ENCODE assay signal across 29 mouse cellular contexts in the genomic region with DNA sequence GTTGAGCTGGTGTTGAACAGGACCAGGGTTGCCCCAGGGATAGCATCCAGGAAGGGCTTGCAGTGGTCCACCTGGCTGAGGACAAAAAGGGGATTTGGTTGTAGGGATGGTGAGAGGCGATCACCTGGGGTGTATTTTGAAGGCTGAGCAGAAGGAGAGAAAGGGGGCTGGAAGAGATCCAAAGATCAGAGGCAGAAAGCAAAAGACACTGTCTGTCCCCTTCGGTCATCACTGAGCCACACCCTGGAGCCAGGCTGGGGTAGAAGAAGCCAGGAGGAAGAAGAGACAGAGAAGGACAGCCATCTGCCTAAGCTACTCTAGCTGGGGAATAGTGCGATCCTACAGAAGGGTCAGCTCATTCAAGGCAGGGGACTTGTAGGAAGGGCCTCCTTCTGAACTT. TPM values are rescaled to one million over a fixed set of nuclear protein-coding genes. Genes with fewer than 3 reads are reported as not detected.
DNase-seq lines count a peak whose midpoint lies in the region; ATAC-seq and TF ChIP-seq lines count a peak whose summit lies in the region.
"Had no signal": no experiment of that assay in that cellular context is flagged by ENCODE, and none has a peak within 500 bp of the region (broad histone marks: within the 10 kb centered on the region; RNA-seq: fewer than 3 reads in every experiment).

No protein-coding gene starts in this region.

- H3K4me2 ChIP-seq in forebrain, embryonic 11.5 days (ENCODE audit: low read depth, low read length, severe bottlenecking): no peak overlapping the region
- peak overlapping the region; percentile 58 for H3K4me2 ChIP-seq in liver, embryonic 11.5 days
- H3K4me2 ChIP-seq in hindbrain, embryonic 15.5 days: no peak overlapping the region
- H3K4me2 ChIP-seq in liver, embryonic 14.5 days (ENCODE audit: low read depth): peak overlapping the region; percentile 36
- H3K4me2 ChIP-seq: embryonic facial prominence, embryonic 15.5 days; stomach, embryonic 15.5 days had no signal

- no peak for ATAC-seq in forebrain, embryonic 11.5 days (replicated peaks; ENCODE audit: low FRiP score)
- ATAC-seq in liver, embryonic 11.5 days (replicated peaks; ENCODE audit: low FRiP score): peak; percentile 36
- ATAC-seq in hindbrain, embryonic 15.5 days (ENCODE audit: low FRiP score, low read depth): peak; percentile 32; the same call in 1 of the 2 replicates
- ATAC-seq in liver, embryonic 14.5 days (ENCODE audit: insufficient read depth): peak; percentile 47; the same call in 1 of the 2 replicates
- ATAC-seq: intestine, embryonic 16.5 days had no signal

- H3K4me3 ChIP-seq in forebrain, embryonic 10.5 days: no peak overlapping the region
- H3K4me3 ChIP-seq in forebrain, embryonic 11.5 days (ENCODE audit: low read depth, low read length): no peak overlapping the region
- H3K4me3 ChIP-seq in liver, embryonic 11.5 days (ENCODE audit: low read depth, low read length): 0 out of 2 replicates have a peak overlapping the region, but pooled peaks have one; percentile 20
- H3K4me3 ChIP-seq in hindbrain, embryonic 15.5 days: no peak overlapping the region
- H3K4me3 ChIP-seq in liver, embryonic 14.5 days (ENCODE audit: insufficient read depth in 1 of 2, low read depth in 2 of 2, low read length in 2 of 2): no peak overlapping the region
- H3K4me3 ChIP-seq in heart, adult 2 months: no peak overlapping the region
- H3K4me3 ChIP-seq: embryonic facial prominence, embryonic 15.5 days; midbrain, embryonic 10.5 days; stomach, embryonic 15.5 days had no signal

- no peaks in the 10 kb centered on the region for H3K36me3 ChIP-seq in forebrain, embryonic 10.5 days (replicated peaks)
- no peaks in the 10 kb centered on the region for H3K36me3 ChIP-seq in forebrain, embryonic 11.5 days (ENCODE audit: control insufficient read depth, insufficient read depth, low read length)
- no peaks in the 10 kb centered on the region for H3K36me3 ChIP-seq in liver, embryonic 11.5 days (ENCODE audit: control insufficient read depth, insufficient read depth, low read length)
- H3K36me3 ChIP-seq in hindbrain, embryonic 15.5 days: no peaks in the 10 kb centered on the region
- H3K36me3 ChIP-seq in liver, embryonic 14.5 days (replicated peaks; ENCODE audit: control insufficient read depth, insufficient read depth, low read depth): no peaks in the 10 kb centered on the region
- H3K36me3 ChIP-seq in heart, adult 2 months (ENCODE audit: control insufficient read depth, insufficient read depth, low read length): no peaks in the 10 kb centered on the region
- H3K36me3 ChIP-seq: embryonic facial prominence, embryonic 15.5 days; midbrain, embryonic 10.5 days; stomach, embryonic 15.5 days had no signal

- TF ChIP-seq POLR2A in heart, adult 2 months (IDR thresholded peaks at IDR 0.05; ENCODE audit: insufficient read depth, low read depth, low read length): no peak

- H3K79me2 ChIP-seq in heart, adult 2 months (replicated peaks; ENCODE audit: control insufficient read depth, insufficient read depth, low read length): no peaks in the 10 kb centered on the region

- TF ChIP-seq EP300 in liver, embryonic 14.5 days (IDR thresholded peaks at IDR 0.05; ENCODE audit: low read depth): no peak
- TF ChIP-seq EP300 in heart, adult 2 months (IDR thresholded peaks at IDR 0.05; ENCODE audit: insufficient read depth, low read depth, low read length): no peak

- H3K4me1 ChIP-seq in forebrain, embryonic 10.5 days: peaks cover 17% of the 10 kb centered on the region
- H3K4me1 ChIP-seq in forebrain, embryonic 11.5 days (replicated peaks; ENCODE audit: control insufficient read depth, insufficient read depth, low read length): 0 out of 2 replicates have a peak, but pooled peaks cover 2% of the 10 kb centered on the region
- H3K4me1 ChIP-seq in liver, embryonic 11.5 days (replicated peaks; ENCODE audit: control insufficient read depth, insufficient read depth, low read length): peaks cover 38% of the 10 kb centered on the region
- H3K4me1 ChIP-seq in hindbrain, embryonic 15.5 days (replicated peaks): peaks cover 32% of the 10 kb centered on the region; the same call in 1 of the 2 replicates
- H3K4me1 ChIP-seq in liver, embryonic 14.5 days (replicated peaks; ENCODE audit: control insufficient read depth in 2 of 2, insufficient read depth in 2 of 2, low read length in 1 of 2): peaks cover 13 to 29% of the 10 kb centered on the region in 2 experiments
- no peaks in the 10 kb centered on the region for H3K4me1 ChIP-seq in heart, adult 2 months (ENCODE audit: control insufficient read depth, insufficient read depth, low read length)
- H3K4me1 ChIP-seq: stomach, embryonic 15.5 days had no signal

- intact Hi-C loops in heart, adult 2 months (cut with DNase I): no loop called here

- no peak for TF ChIP-seq CTCF in liver, embryonic 14.5 days (IDR thresholded peaks at IDR 0.05; ENCODE audit: low read depth)
- TF ChIP-seq CTCF in heart, adult 2 months (IDR thresholded peaks at IDR 0.05): no peak

- 83% methylated on average over 3 of the region's 3 CpGs for WGBS in forebrain, embryonic 10.5 days
- WGBS in forebrain, embryonic 11.5 days: 82% methylated on average over 3 of the region's 3 CpGs
- 43% methylated on average over 3 of the region's 3 CpGs for WGBS in liver, embryonic 11.5 days
- WGBS in hindbrain, embryonic 15.5 days: 66% methylated on average over 3 of the region's 3 CpGs
- 34% methylated on average over 3 of the region's 3 CpGs for WGBS in liver, embryonic 14.5 days (ENCODE audit: insufficient replicate concordance)
- 66% methylated on average over 3 of the region's 3 CpGs for whole genome bisulfite sequencing in heart, adult 2 months

- no peaks in the 10 kb centered on the region for H3K9me3 ChIP-seq in forebrain, embryonic 10.5 days
- H3K9me3 ChIP-seq in forebrain, embryonic 11.5 days (ENCODE audit: control insufficient read depth, low read length): no peaks in the 10 kb centered on the region
- no peaks in the 10 kb centered on the region; the same call in none of the 2 replicates for H3K9me3 ChIP-seq in liver, embryonic 11.5 days (ENCODE audit: control insufficient read depth, low read length)
- no peaks in the 10 kb centered on the region for H3K9me3 ChIP-seq in hindbrain, embryonic 15.5 days
- H3K9me3 ChIP-seq in liver, embryonic 14.5 days (ENCODE audit: control insufficient read depth, low read length): no peaks in the 10 kb centered on the region
- H3K9me3 ChIP-seq: embryonic facial prominence, embryonic 15.5 days; midbrain, embryonic 10.5 days; stomach, embryonic 15.5 days had no signal

- no peak for DNase-seq in forebrain, embryonic 10.5 days (ENCODE audit: extremely low spot score, low spot score)
- DNase-seq in forebrain, embryonic 11.5 days (ENCODE audit: low spot score): no peak
- no peak for DNase-seq in liver, embryonic 11.5 days (ENCODE audit: low spot score)
- DNase-seq in liver: no peak
- DNase-seq in liver, embryonic 14.5 days (ENCODE audit: low read depth in 3 of 3, low spot score in 3 of 3): no peak
- no peak for DNase-seq in right cerebral cortex, postnatal 14 days
- DNase-seq in heart, adult 2 months: no peak
- DNase-seq: cerebellum, adult 11-12 months; cerebellum, postnatal 36 days; gastrocnemius, postnatal 14 days; heart, adult 11 months; kidney, adult 9 months; kidney, postnatal 14 days; right cerebral cortex, adult 18-20 months; thymus, postnatal 4 days had no signal

- H3K9ac ChIP-seq in forebrain, embryonic 11.5 days (ENCODE audit: low read length): no peak overlapping the region
- H3K9ac ChIP-seq in liver, embryonic 11.5 days (ENCODE audit: low read depth, low read length): peak overlapping the region; percentile 51
- no peak overlapping the region for H3K9ac ChIP-seq in hindbrain, embryonic 15.5 days
- no peak overlapping the region; the same call in 1 of the 2 replicates for H3K9ac ChIP-seq in liver, embryonic 14.5 days (replicated peaks)
- H3K9ac ChIP-seq in heart, adult 2 months (ENCODE audit: low read depth, low read length): no peak overlapping the region
- H3K9ac ChIP-seq: embryonic facial prominence, embryonic 15.5 days; stomach, embryonic 15.5 days had no signal

- 0 out of 2 replicates have a peak overlapping the region, but pooled peaks have one; percentile 26 for H3K27ac ChIP-seq in forebrain, embryonic 10.5 days
- no peak overlapping the region for H3K27ac ChIP-seq in forebrain, embryonic 11.5 days (ENCODE audit: low read depth, low read length)
- H3K27ac ChIP-seq in liver, embryonic 11.5 days (ENCODE audit: low read depth, low read length): peak overlapping the region; percentile 91
- 0 out of 2 replicates have a peak overlapping the region, but pooled peaks have one; percentile 2 for H3K27ac ChIP-seq in hindbrain, embryonic 15.5 days (replicated peaks)
- no peak overlapping the region; the same call in 1 of the 2 replicates for H3K27ac ChIP-seq in liver, embryonic 14.5 days
- H3K27ac ChIP-seq in heart, adult 2 months: no peak overlapping the region
- H3K27ac ChIP-seq: embryonic facial prominence, embryonic 15.5 days; macrophage; midbrain, embryonic 10.5 days; stomach, embryonic 15.5 days had no signal

- 0 out of 2 replicates have a peak, but pooled peaks cover 3% of the 10 kb centered on the region for H3K27me3 ChIP-seq in forebrain, embryonic 10.5 days (ENCODE audit: poor library complexity, severe bottlenecking)
- no peaks in the 10 kb centered on the region for H3K27me3 ChIP-seq in forebrain, embryonic 11.5 days (ENCODE audit: control insufficient read depth, insufficient read depth, low read length)
- no peaks in the 10 kb centered on the region for H3K27me3 ChIP-seq in liver, embryonic 11.5 days (replicated peaks; ENCODE audit: control insufficient read depth, insufficient read depth, low read length)
- H3K27me3 ChIP-seq in hindbrain, embryonic 15.5 days: no peaks in the 10 kb centered on the region
- no peaks in the 10 kb centered on the region; the same call in 1 of the 2 replicates for H3K27me3 ChIP-seq in liver, embryonic 14.5 days (ENCODE audit: control insufficient read depth, insufficient read depth, low read length)
- no peaks in the 10 kb centered on the region for H3K27me3 ChIP-seq in heart, adult 2 months (ENCODE audit: control insufficient read depth, insufficient read depth, low read length)
- H3K27me3 ChIP-seq: stomach, embryonic 15.5 days had no signal

RNA-seq across cellular contexts. Expression of gene Kif21b, which starts 28.6 kb away (rescaled TPM):
- 5.8 and 8.8 TPM in 2 replicates for polyA plus RNA-seq in forebrain, embryonic 10.5 days (2016; fragmentation: Nextera tagmentation; extraction: Ambion mirVana)
- polyA plus RNA-seq in forebrain, embryonic 11.5 days (2014; fragmentation: Nextera tagmentation; extraction: Ambion mirVana): 16.4 and 19.1 TPM in 2 replicates
- polyA plus RNA-seq in liver, embryonic 11.5 days (2014; fragmentation: Nextera tagmentation; extraction: Ambion mirVana): 3.6 and 4.8 TPM in 2 replicates
- polyA plus RNA-seq in hindbrain, embryonic 15.5 days (2015; fragmentation: Nextera tagmentation; extraction: Ambion mirVana): 48.9 and 50.0 TPM in 2 replicates
- polyA plus RNA-seq in liver, embryonic 14.5 days (2012; rRNA removed): 1.8 and 2.2 TPM in 2 replicates
- polyA plus RNA-seq in liver, embryonic 14.5 days (2014; fragmentation: Nextera tagmentation; extraction: Ambion mirVana): 1.0 and 1.2 TPM in 2 replicates
- total RNA-seq in heart, adult 2 months (2021): under 1 TPM; 0.78 to 0.98 TPM
- 1.7 and 2.7 TPM in 2 replicates for polyA plus RNA-seq in heart, adult 2 months (2012; rRNA removed)

RNA-seq across cellular contexts. Expression of gene Cacna1s, which starts 50.0 kb away (rescaled TPM):
- polyA plus RNA-seq in forebrain, embryonic 10.5 days (2016; fragmentation: Nextera tagmentation; extraction: Ambion mirVana): 0.20 TPM in 1 of 2 replicates, not detected in the other
- 0.20 and 0.36 TPM in 2 replicates for polyA plus RNA-seq in forebrain, embryonic 11.5 days (2014; fragmentation: Nextera tagmentation; extraction: Ambion mirVana)
- polyA plus RNA-seq in liver, embryonic 11.5 days (2014; fragmentation: Nextera tagmentation; extraction: Ambion mirVana): 0.09 and 0.45 TPM in 2 replicates
- polyA plus RNA-seq in hindbrain, embryonic 15.5 days (2015; fragmentation: Nextera tagmentation; extraction: Ambion mirVana): 0.32 TPM in 1 of 2 replicates, not detected in the other
- polyA plus RNA-seq in liver, embryonic 14.5 days (2012; rRNA removed): 0.02 TPM in 1 of 2 replicates, not detected in the other
- polyA plus RNA-seq in liver, embryonic 14.5 days (2014; fragmentation: Nextera tagmentation; extraction: Ambion mirVana): not detected in 2 replicates
- total RNA-seq in heart, adult 2 months (2021): 1 to 10 TPM; 8.0 to 9.1 TPM
- 11.4 and 12.4 TPM in 2 replicates for polyA plus RNA-seq in heart, adult 2 months (2012; rRNA removed)
- polyA plus RNA-seq: intestine, embryonic 16.5 days; liver, adult 2 months; macrophage; midbrain, embryonic 10.5 days had no signal

RNA-seq across cellular contexts. Expression of gene Ascl5, which starts 51.9 kb away (rescaled TPM):
- not detected in 2 replicates for polyA plus RNA-seq in forebrain, embryonic 10.5 days (2016; fragmentation: Nextera tagmentation; extraction: Ambion mirVana)
- not detected in 2 replicates for polyA plus RNA-seq in forebrain, embryonic 11.5 days (2014; fragmentation: Nextera tagmentation; extraction: Ambion mirVana)
- polyA plus RNA-seq in liver, embryonic 11.5 days (2014; fragmentation: Nextera tagmentation; extraction: Ambion mirVana): 0.47 TPM in 1 of 2 replicates, not detected in the other
- polyA plus RNA-seq in hindbrain, embryonic 15.5 days (2015; fragmentation: Nextera tagmentation; extraction: Ambion mirVana): 0.39 TPM in 1 of 2 replicates, not detected in the other
- polyA plus RNA-seq in liver, embryonic 14.5 days (2012; rRNA removed): not detected in 2 replicates
- not detected in 2 replicates for polyA plus RNA-seq in liver, embryonic 14.5 days (2014; fragmentation: Nextera tagmentation; extraction: Ambion mirVana)
- not detected for total RNA-seq in heart, adult 2 months (2021)
- not detected in 2 replicates for polyA plus RNA-seq in heart, adult 2 months (2012; rRNA removed)
- total RNA-seq: adrenal gland, adult 18-20 months; gastrocnemius, postnatal 14 days; hematopoietic stem cell, adult 5-6 weeks; layer of hippocampus, adult 18-20 months; layer of hippocampus, postnatal 14 days; liver, adult 2 months had no signal
- polyA plus RNA-seq: heart, embryonic 16.5 days; intestine, embryonic 16.5 days; liver, adult 2 months; lung, embryonic 16.5 days; macrophage; midbrain, embryonic 10.5 days; neural tube, embryonic 14.5 days had no signal

Comparison
In these comparisons a context has a peak if more than half of its experiments do, and no peak if none do; other contexts are left out.
1. H3K27ac ChIP-seq: peak in forebrain, embryonic 10.5 days (single experiment), liver, embryonic 11.5 days (single experiment) and hindbrain, embryonic 15.5 days (single experiment); none in forebrain, embryonic 11.5 days (single experiment), liver, embryonic 14.5 days (single experiment) and heart, adult 2 months (single experiment).
2. H3K4me2 ChIP-seq: peak in liver, embryonic 11.5 days (single experiment) and liver, embryonic 14.5 days (single experiment); none in forebrain, embryonic 11.5 days (single experiment) and hindbrain, embryonic 15.5 days (single experiment).